ENCODE assay signal across 10 mouse cellular contexts in the genomic region with DNA sequence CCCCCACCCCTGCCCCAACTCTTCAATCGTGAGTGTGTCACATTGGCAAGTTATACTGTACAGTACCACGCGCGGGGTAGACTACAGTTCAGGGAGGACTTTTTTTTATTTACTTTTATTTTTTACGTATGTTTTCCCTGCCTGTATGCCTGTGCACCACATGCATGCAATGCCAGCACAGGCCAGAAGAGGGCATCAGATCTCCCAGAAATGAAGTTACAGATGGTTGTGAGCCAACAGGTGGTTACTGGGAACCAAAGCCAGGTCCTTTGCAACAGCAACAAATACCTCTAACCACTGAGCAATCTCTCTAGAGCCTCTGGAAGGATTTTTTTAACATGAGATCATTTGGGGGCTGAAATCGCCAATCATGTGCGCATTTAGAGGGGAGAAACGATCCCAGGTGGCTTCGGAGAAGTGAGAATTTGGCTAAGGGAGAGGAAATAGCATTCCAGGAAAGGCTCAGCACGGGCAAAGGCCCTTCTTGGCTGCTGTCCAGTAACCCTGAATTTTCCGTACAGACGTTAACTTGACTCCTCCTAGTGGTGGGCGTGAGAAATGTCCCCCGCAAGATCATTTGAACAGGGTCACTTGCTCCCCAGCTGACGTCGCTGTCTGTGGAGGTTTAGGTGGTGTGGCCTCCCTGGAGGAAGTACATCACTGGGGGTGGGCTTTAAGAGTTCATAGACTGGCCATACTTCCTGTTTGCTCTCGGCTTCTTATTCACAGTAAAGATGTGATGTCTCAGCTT. TPM values are rescaled to one million over a fixed set of nuclear protein-coding genes. Genes with fewer than 3 reads are reported as not detected.
DNase-seq lines count a peak whose midpoint lies in the region; ATAC-seq lines count a peak whose summit lies in the region.
"Had no signal": no experiment of that assay in that cellular context is flagged by ENCODE, and none has a peak within 500 bp of the region (broad histone marks: within the 10 kb centered on the region; RNA-seq: fewer than 3 reads in every experiment).

No protein-coding gene starts in this region.

- DNase-seq in kidney, postnatal 10 days: peak; percentile 11
- no peak for DNase-seq in kidney, postnatal 25 days
- DNase-seq in thymus, postnatal 4 days: peak; percentile 19
- DNase-seq in thymus, postnatal 10 days (ENCODE audit: low spot score in 2 of 2): no peak
- DNase-seq in R1 (ENCODE audit: low read depth, low spot score): peak; percentile 86
- no peak for DNase-seq in left cerebral cortex, adult 18-20 months (ENCODE audit: low spot score in 2 of 2)
- DNase-seq: layer of hippocampus, adult 9-11 months; thymus, postnatal 36 days had no signal

- ATAC-seq in granulocyte monocyte progenitor cell, adult 5-6 weeks (replicated peaks; ENCODE audit: poor library complexity, severe bottlenecking): no peak
- ATAC-seq: hindbrain, embryonic 16.5 days had no signal

RNA-seq across cellular contexts. Expression of a gene that starts 5.3 kb away (rescaled TPM):
- total RNA-seq in left cerebral cortex, adult 18-20 months (2021): under 1 TPM in 1 of 2 experiments, not detected in 1; 0.14 TPM
- not detected in 2 replicates for total RNA-seq in granulocyte monocyte progenitor cell, adult 5-6 weeks (2014; fragmentation: Nextera tagmentation)
- total RNA-seq in granulocyte monocyte progenitor cell, adult 5-6 weeks (2017): not detected in 2 replicates

RNA-seq across cellular contexts. Expression of a gene that starts 36.6 kb away (rescaled TPM):
- total RNA-seq in left cerebral cortex, adult 18-20 months (2021): under 1 TPM; 0.28 to 0.37 TPM
- total RNA-seq in granulocyte monocyte progenitor cell, adult 5-6 weeks (2014; fragmentation: Nextera tagmentation): not detected in 2 replicates
- total RNA-seq in granulocyte monocyte progenitor cell, adult 5-6 weeks (2017): 0.17 and 0.52 TPM in 2 replicates

RNA-seq across cellular contexts. Expression of a gene that starts 36.8 kb away (rescaled TPM):
- total RNA-seq in left cerebral cortex, adult 18-20 months (2021): 1 to 10 TPM in 1 of 2 experiments, under 1 TPM in 1; 0.77 to 1.7 TPM
- total RNA-seq in granulocyte monocyte progenitor cell, adult 5-6 weeks (2014; fragmentation: Nextera tagmentation): not detected in 2 replicates
- not detected in 2 replicates for total RNA-seq in granulocyte monocyte progenitor cell, adult 5-6 weeks (2017)

Comparison
In these comparisons a context has a peak if more than half of its experiments do, and no peak if none do; other contexts are left out.
1. DNase-seq: peak in kidney, postnatal 10 days (single experiment), thymus, postnatal 4 days (single experiment) and R1 (single experiment); none in kidney, postnatal 25 days (0 of 2), thymus, postnatal 10 days (0 of 2) and left cerebral cortex, adult 18-20 months (0 of 2).